Mouse (Mus musculus): ENCODE measurements around the gene Pms2.

GRCm38 (mm10) chr5:143936156-143936555 lies 26.4 kb downstream of the Pms2 start:
- TF ChIP-seq CTCF (IDR thresholded peaks at IDR 0.05; ENCODE audit: low read depth) (no peak), EP300 (IDR thresholded peaks at IDR 0.05; ENCODE audit: low read depth) (no peak)
